Mouse (Mus musculus) forebrain, embryonic 10.5 days (tissue): ENCODE data around the gene Map1s. TPM values are rescaled to one million over a fixed set of nuclear protein-coding genes. Genes with fewer than 3 reads are reported as not detected.

ENCODE experiments used
- DNase-seq: peaks from one replicate; pipeline ENCODE4 v3.0.0-alpha.2; 2017; ENCODE audit warnings: low spot score; ENCODE audit errors: extremely low spot score
- H3K27ac ChIP-seq: fragments of 300-500 bp; sonication (generic); 2 replicates; pipeline ENCODE4 v1.5.1; 2016; ENCODE audit warnings: mild to moderate bottlenecking
- H3K27me3 ChIP-seq: fragments of 300-500 bp; sonication (generic); 2 replicates; pipeline ENCODE4 v1.6.1; 2016; ENCODE audit warnings: mild to moderate bottlenecking; ENCODE audit not compliant: poor library complexity, severe bottlenecking
- H3K36me3 ChIP-seq: fragments of 300-500 bp; sonication (generic); replicated peaks from 2 replicates; pipeline ENCODE4 v1.6.1; 2016; ENCODE audit warnings: mild to moderate bottlenecking, moderate library complexity
- H3K4me1 ChIP-seq: fragments of 300-500 bp; sonication (generic); 2 replicates; pipeline ENCODE4 v1.6.1; 2016
- H3K4me3 ChIP-seq: fragments of 300-500 bp; sonication (generic); 2 replicates; pipeline ENCODE4 v1.5.1; 2016; ENCODE audit warnings: mild to moderate bottlenecking, moderate library complexity
- H3K9me3 ChIP-seq: fragments of 300-500 bp; sonication (generic); 2 replicates; pipeline ENCODE4 v1.6.1; 2016; ENCODE audit warnings: mild to moderate bottlenecking, moderate library complexity
- WGBS: fragments of 180-500 bp; shearing (Covaris S2); methylation state at CpG from one replicate; pipeline ENCODE4 v1.1.7; 2016; 5-methylcytosine and 5-hydroxymethylcytosine counted together
- polyA plus RNA-seq: library from polyadenylated mRNA; unstranded; fragments of >200 nt; fragmentation: Nextera tagmentation; extraction: Ambion mirVana; gene quantifications from 2 replicates; pipeline ENCODE4 v1.2.1, GENCODE M21; 2016

Gene Map1s
- polyA plus RNA-seq, 1 experiment from 2014 or later, result 69.1 TPM

DNA sequence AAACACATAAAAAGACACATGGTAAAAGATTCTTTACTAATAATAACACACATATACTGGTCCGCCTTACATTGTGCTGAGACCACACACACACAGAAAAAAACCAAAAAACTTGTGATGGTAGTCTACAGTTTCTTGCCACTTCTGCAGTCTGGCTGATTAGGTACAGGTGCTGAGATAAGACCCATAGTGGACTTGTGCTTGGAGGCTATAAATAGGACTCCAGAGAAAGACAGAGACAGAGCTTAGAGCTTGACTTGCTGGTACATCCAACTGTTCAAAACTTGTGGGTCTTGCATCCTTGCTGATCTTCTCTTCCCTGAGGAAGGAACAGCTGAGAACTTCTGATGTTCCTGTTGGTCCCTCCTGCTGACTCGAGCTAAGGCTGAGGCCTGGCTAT is 1.8 kb downstream of the Map1s start:
- peaks cover 35% of the 10 kb centered on the region for H3K36me3 ChIP-seq
- 96% methylated on average over 2 of the region's 2 CpGs for WGBS
- peaks cover 24% of the 10 kb centered on the region for H3K4me1 ChIP-seq
- H3K4me3 ChIP-seq, result peak overlapping the region; percentile 97; the same call in 1 of the 2 replicates
- DNase-seq, result no peak
- peaks cover 11% of the 10 kb centered on the region for H3K27me3 ChIP-seq
- no peaks in the 10 kb centered on the region for H3K9me3 ChIP-seq
- H3K27ac ChIP-seq, result no peak overlapping the region

DNA sequence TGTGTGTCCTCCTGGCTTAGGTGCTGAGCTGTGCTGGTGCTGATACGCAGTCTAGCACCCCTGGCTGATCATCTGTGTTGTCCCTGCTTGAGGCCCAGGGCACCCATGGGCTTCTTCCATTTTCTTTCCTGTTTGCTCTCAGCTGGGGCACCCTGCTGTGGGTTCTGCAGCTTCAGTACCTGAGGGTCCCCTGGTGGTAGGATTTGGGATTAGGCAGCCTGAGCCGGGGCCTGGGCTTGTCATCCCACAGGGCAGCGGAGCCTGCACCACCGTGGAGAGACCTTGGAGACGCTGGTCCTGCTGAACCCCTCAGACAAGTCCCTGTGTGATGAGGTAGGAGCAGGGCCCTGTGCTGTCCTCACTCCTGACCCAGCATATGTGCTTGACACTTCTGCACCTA is 5.9 kb downstream of the Map1s start:
- Histone ChIP-seq H3K4me3 (no peak overlapping the region), H3K4me1 (peaks cover 12% of the 10 kb centered on the region), H3K27ac (no peak overlapping the region), H3K36me3 (peaks cover 76% of the 10 kb centered on the region), H3K27me3 (no peaks in the 10 kb centered on the region), H3K9me3 (no peaks in the 10 kb centered on the region)
- no peak for DNase-seq
- 78% methylated on average over 5 of the region's 5 CpGs for WGBS

DNA sequence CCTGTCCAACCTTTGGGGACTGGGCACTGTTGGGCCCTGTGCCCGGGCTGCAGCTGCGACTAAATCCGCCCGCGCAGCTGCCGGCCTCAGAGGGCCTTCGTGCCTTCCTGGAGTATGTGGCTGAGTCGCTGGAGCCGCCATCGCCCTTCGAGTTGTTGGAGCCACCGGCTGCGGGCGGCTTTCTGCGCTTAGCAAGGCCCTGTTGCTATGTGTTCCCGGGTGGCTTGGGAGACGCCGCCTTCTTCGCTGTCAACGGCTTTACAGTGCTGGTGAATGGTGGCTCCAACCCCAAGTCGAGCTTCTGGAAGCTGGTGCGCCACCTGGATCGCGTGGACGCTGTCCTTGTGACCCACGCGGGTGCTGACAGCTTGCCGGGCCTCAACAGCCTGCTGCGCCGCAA is 7.2 kb downstream of the Map1s start:
- Histone ChIP-seq H3K27ac (no peak overlapping the region), H3K4me1 (no peaks in the 10 kb centered on the region), H3K4me3 (no peak overlapping the region), H3K36me3 (peaks cover 86% of the 10 kb centered on the region), H3K27me3 (no peaks in the 10 kb centered on the region), H3K9me3 (no peaks in the 10 kb centered on the region)
- WGBS, result 94% methylated on average over 30 of the region's 30 CpGs
- no peak for DNase-seq

DNA sequence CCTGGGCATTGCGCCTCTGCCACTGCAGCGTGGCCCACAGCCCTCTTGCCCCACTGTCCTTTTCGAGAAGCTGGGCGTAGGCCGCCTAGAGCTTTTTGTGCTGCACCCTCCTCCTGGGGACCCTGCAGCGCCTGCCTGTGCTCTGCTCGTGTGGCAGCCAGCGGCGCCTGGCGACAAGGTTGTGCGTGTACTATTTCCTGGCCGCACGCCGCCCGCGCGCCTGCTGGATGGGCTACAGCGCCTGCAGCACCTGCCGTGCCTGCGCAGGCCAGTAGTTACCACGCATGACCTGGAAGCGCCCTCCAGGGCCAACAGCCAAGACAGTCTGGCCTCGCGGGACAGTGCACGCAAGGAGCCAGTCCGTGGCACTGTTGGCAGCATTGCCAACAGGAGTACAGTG is 7.8 kb downstream of the Map1s start:
- H3K27ac ChIP-seq, result no peak overlapping the region
- no peaks in the 10 kb centered on the region for H3K27me3 ChIP-seq
- H3K4me1 ChIP-seq, result no peaks in the 10 kb centered on the region
- H3K36me3 ChIP-seq, result peaks cover 91% of the 10 kb centered on the region
- no peaks in the 10 kb centered on the region for H3K9me3 ChIP-seq
- H3K4me3 ChIP-seq, result no peak overlapping the region
- 93% methylated on average over 26 of the region's 26 CpGs for WGBS
- DNase-seq, result no peak

DNA sequence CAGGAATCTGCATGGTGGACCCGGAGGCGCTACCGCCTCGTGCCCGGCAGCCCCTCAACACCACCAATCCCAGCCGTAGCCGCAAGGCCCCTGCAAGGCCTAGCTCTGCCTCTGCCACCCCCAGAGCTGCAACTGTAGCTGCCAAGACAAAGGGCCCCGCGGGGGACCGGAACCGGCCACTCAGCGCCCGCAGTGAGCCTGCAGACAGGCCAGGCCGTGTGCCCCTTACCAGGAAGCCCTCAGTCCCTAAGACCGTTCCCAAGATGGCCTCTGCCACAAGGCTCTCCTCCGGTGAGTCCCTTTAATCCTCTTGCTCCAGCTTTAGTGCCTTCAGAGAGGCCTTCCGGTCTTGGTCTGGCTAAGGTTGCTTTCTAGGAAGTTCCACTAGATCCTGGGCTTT is 9.0 kb downstream of the Map1s start:
- H3K9me3 ChIP-seq, result no peaks in the 10 kb centered on the region
- H3K27ac ChIP-seq, result no peak overlapping the region
- peaks cover 93% of the 10 kb centered on the region for H3K36me3 ChIP-seq

DNA sequence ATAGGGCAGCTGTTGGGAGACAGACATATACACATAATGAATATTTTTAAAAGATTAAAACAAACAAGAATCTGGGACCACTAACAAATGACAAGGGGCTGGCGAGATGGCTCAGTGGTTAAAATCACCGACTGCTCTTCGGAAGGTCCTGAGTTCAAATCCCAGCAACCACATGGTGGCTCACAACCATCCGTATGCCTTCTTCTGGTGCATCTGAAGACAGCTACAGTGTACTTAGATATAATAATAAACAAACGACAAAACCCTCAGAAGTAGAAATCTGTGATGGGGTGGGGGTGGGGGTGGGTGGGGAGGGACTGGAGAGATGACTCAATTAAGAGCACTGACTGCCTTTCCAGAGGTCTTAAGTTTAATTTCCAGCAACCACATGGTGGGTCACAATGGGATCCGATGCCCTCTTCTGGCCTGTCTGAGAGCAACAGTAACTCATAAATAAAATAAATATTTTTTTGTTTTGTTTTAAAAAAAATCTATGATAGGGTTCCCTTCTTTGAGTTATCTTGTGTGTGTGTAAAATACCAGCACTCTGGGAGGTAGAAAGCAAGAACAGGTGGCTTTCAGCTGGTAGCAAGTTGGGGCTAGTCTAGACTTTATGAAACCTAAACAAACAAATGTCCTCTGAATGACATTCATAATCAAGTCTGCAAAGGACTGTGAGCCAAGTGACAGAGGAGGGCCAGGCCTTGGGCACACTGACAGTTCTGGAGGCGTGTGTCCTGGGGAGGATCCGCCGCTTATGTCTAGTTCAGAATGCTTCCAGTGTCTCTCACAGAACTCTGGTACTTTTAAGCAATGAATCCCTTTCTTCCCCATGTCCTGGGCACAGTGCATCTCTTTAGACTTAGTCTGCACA is 14.6 kb downstream of the Map1s start:
- no peak overlapping the region for H3K4me3 ChIP-seq
- H3K27me3 ChIP-seq, result no peaks in the 10 kb centered on the region
- no peaks in the 10 kb centered on the region for H3K4me1 ChIP-seq
- H3K27ac ChIP-seq, result no peak overlapping the region
- no peak for DNase-seq
- no peaks in the 10 kb centered on the region for H3K9me3 ChIP-seq
- H3K36me3 ChIP-seq, result peaks cover 73% of the 10 kb centered on the region
- 92% methylated on average over 9 of the region's 9 CpGs for WGBS

More for the DNA sequence above, 9.0 kb downstream of the Map1s start:
- Histone ChIP-seq H3K4me1 (no peaks in the 10 kb centered on the region), H3K27me3 (no peaks in the 10 kb centered on the region), H3K4me3 (no peak overlapping the region)
- 93% methylated on average over 17 of the region's 17 CpGs for WGBS
- no peak for DNase-seq

DNA sequence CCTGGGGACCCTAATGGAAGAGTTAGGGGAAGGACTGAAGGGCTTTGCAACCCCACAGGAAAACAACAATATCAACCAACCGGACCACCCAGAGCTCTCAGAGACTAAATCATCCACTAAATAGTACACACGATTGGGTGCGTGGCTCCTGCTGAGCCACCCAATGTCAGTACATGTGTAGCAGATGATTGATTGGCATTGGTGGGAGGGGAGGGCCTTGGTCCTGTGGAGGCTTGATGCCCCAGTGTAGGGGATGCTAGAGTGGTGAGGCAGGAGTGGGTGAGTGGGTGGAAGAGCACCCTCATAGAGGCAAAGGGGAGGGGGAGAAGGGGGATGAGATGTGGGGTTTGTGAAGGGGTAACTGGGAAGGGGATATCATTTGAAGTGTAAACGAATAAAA is 18.4 kb downstream of the Map1s start:
- H3K27ac ChIP-seq, result no peak overlapping the region
- H3K9me3 ChIP-seq, result no peaks in the 10 kb centered on the region
- H3K4me1 ChIP-seq, result no peaks in the 10 kb centered on the region
- H3K27me3 ChIP-seq, result no peaks in the 10 kb centered on the region
- WGBS, result 91% methylated on average over 4 of the region's 4 CpGs
- DNase-seq, result no peak
- H3K4me3 ChIP-seq, result no peak overlapping the region
- peaks cover 34% of the 10 kb centered on the region for H3K36me3 ChIP-seq

DNA sequence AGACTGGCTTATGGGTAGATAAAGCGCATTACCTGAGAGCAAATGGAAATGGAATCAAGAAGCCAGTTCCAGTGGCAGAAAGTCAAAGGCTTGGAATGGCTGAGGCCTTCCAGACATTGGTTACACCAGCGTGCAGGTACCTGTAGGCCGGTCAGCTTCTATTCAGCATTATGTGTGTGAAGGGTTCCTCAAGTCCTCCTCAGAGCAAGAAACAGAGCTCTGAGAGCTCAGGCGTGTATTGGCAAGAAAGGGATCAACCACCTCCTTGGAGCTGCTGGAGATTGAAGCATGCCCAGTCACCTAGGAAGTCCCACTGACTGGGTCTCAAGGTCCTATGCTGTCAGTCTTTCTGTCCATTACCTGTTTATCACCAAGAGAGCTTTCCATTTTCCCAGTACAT is 20.0 kb downstream of the Map1s start:
- Histone ChIP-seq H3K36me3 (peaks cover 20% of the 10 kb centered on the region), H3K27ac (no peak overlapping the region), H3K9me3 (no peaks in the 10 kb centered on the region), H3K4me1 (no peaks in the 10 kb centered on the region), H3K4me3 (no peak overlapping the region), H3K27me3 (no peaks in the 10 kb centered on the region)
- no peak for DNase-seq
- WGBS, result 91% methylated on average over 4 of the region's 4 CpGs

DNA sequence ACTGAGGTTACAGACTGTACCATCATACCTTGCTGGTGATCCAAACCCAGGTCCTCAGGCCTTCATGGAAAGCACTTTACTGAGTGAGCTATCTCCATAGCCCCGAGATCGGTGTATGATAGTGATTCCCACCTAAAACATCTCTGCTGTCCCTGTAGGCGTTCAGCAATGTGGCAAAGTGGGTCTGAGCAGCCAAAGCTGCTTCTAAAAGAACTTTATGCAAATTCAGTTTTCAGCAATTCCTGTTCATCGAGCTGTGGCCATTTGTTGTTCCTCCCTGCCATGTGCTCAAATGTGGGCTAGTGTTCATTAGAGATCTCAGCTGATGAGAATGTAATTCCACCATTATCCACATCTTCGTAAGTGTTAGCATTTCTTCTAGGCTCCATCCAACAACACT is 20.7 kb downstream of the Map1s start:
- WGBS, result 91% methylated on average over 5 of the region's 5 CpGs

DNA sequence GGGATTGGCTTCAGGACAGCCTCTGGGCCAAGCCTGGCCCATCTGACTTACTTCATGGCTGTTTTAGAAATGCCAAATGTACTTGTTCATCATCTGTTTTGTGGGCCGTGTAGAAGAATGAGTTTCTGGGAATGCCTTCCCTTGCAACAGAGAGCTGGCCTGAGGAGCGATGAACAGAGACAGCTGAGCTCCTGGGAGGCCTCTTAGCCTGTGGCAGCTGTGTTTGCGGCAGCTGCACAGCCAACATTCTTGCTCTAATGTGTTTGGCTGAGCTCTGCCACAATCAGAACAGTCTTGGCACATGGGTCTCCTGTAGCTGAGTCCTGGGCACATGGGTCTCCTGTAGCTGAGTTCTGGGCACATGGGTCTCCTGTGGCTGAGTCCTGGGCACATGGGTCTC is 22.4 kb downstream of the Map1s start:
- no peak for DNase-seq
- Histone ChIP-seq H3K27me3 (no peaks in the 10 kb centered on the region), H3K9me3 (no peaks in the 10 kb centered on the region), H3K36me3 (peaks cover 15% of the 10 kb centered on the region; the same call in 1 of the 2 replicates), H3K4me1 (no peaks in the 10 kb centered on the region), H3K27ac (no peak overlapping the region), H3K4me3 (no peak overlapping the region)
- WGBS, result 89% methylated on average over 3 of the region's 3 CpGs

More for the DNA sequence above, 20.7 kb downstream of the Map1s start:
- Histone ChIP-seq H3K4me3 (no peak overlapping the region), H3K27me3 (no peaks in the 10 kb centered on the region), H3K4me1 (no peaks in the 10 kb centered on the region), H3K9me3 (no peaks in the 10 kb centered on the region), H3K36me3 (peaks cover 13% of the 10 kb centered on the region), H3K27ac (no peak overlapping the region)
- DNase-seq, result no peak

DNA sequence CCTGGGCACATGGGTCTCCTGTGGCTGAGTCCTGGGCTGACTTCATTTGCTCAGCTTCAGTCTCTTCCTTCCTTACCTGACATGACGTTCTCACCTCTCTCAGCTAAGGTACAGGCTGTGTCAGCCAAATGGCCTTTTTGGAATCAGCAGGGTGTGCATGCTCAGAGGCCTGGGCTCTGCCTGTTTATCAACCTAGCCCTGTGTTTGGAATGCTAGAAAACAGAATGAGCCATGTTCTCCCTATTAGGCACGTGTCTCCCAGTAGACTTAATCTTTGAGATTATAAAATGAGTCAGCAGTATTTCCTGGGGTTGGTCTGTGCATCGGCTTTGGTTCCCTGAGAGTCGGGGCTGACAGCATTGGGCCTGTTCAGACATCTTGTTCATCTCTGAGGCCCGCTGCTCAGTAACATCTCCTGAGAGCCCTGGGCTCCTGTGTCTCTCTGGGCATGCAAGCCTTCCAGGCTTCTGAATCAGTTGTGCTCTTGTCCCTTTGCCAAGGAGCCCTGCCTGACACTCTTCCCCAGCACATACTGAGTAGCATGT is 23.1 kb downstream of the Map1s start:
- Histone ChIP-seq H3K27ac (no peak overlapping the region), H3K36me3 (peaks cover 9% of the 10 kb centered on the region; the same call in 1 of the 2 replicates), H3K4me1 (no peaks in the 10 kb centered on the region), H3K9me3 (no peaks in the 10 kb centered on the region), H3K27me3 (no peaks in the 10 kb centered on the region), H3K4me3 (no peak overlapping the region)
- DNase-seq, result no peak
- 88% methylated on average over 5 of the region's 5 CpGs for WGBS

DNA sequence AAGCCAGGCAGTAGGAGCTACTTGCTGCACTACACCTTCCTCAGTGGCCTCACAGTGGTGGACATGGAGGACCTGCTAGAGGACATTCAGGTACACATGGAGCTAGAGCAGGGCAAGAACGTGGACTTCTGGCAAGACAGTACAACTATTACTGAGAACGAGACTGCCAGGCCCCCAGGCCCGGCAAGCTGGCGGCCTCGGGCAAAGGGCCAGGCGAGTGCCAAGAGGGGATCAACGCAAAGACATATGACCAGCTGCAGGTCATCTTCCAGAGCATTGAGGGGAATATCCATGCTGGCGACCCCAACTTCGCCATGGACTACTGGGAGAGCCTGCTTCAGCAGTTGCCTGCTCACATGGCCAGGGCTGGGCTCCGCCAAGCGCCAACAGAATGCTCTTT is 26.0 kb downstream of the Map1s start:
- no peaks in the 10 kb centered on the region for H3K9me3 ChIP-seq
- H3K4me1 ChIP-seq, result no peaks in the 10 kb centered on the region
- DNase-seq, result no peak
- H3K36me3 ChIP-seq, result peaks cover 8% of the 10 kb centered on the region; the same call in 1 of the 2 replicates
- 90% methylated on average over 11 of the region's 11 CpGs for WGBS
- H3K27me3 ChIP-seq, result no peaks in the 10 kb centered on the region
- no peak overlapping the region for H3K27ac ChIP-seq
- H3K4me3 ChIP-seq, result no peak overlapping the region

DNA sequence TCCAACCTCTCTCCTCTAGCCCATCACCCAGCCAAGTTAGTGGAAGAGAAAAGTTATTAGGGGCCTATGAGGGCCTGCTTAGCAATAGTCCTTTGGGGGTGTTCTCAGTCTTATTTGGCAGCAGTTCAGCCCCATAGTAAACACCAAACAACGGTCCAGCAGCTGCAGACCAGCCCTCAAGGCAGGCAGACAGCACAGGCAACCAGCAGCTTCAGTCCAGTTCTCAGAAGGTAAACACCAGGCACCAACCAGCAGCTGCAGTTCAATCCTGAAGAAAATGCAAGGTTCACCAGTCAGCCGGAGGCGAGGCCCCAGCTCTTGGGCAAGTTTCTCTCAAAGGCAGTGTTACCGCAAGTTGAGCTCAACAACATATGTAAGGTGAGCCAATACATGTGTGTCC is 27.3 kb downstream of the Map1s start:
- WGBS, result 95% methylated on average over 4 of the region's 4 CpGs
- Histone ChIP-seq H3K36me3 (peaks cover 8% of the 10 kb centered on the region; the same call in 1 of the 2 replicates), H3K27me3 (no peaks in the 10 kb centered on the region), H3K4me3 (no peak overlapping the region), H3K27ac (no peak overlapping the region), H3K9me3 (no peaks in the 10 kb centered on the region), H3K4me1 (no peaks in the 10 kb centered on the region)
- no peak for DNase-seq
